In genomic region chr11:115511121-115511520, GRCm38 (mm10) we compare ENCODE assay signal across 9 mouse cellular contexts. TPM values are rescaled to one million over a fixed set of nuclear protein-coding genes. Genes with fewer than 3 reads are reported as not detected.
DNase-seq lines count a peak whose midpoint lies in the region; ATAC-seq lines count a peak whose summit lies in the region.
"Had no signal": no experiment of that assay in that cellular context is flagged by ENCODE, and none has a peak within 500 bp of the region (broad histone marks: within the 10 kb centered on the region; RNA-seq: fewer than 3 reads in every experiment).

No protein-coding gene starts in this region.

- H3K27me3 ChIP-seq in kidney, embryonic 15.5 days = no peaks in the 10 kb centered on the region
- no peaks in the 10 kb centered on the region for H3K27me3 ChIP-seq in erythroblast, embryonic 14.5 days (ENCODE audit: control insufficient read depth)
- no peaks in the 10 kb centered on the region for H3K27me3 ChIP-seq in limb, embryonic 13.5 days
- H3K27me3 ChIP-seq in neural tube, embryonic 15.5 days (replicated peaks) = no peaks in the 10 kb centered on the region

- H3K9ac ChIP-seq in kidney, embryonic 15.5 days = peak overlapping the region; percentile 98; the same call in 1 of the 2 replicates
- H3K9ac ChIP-seq in limb, embryonic 13.5 days = peak overlapping the region; percentile 98; the same call in 1 of the 2 replicates
- H3K9ac ChIP-seq in neural tube, embryonic 15.5 days (replicated peaks) = peak overlapping the region; percentile 99

- H3K27ac ChIP-seq in kidney, embryonic 15.5 days = peak overlapping the region; percentile 45; the same call in 1 of the 2 replicates
- H3K27ac ChIP-seq in limb, embryonic 13.5 days = no peak overlapping the region
- no peak overlapping the region; the same call in 1 of the 2 replicates for H3K27ac ChIP-seq in neural tube, embryonic 15.5 days (replicated peaks)

- DNase-seq in kidney, adult 18-20 months = no peak
- DNase-seq in layer of hippocampus, adult 9-11 months = no peak
- DNase-seq in gastrocnemius, adult 8-10 months (ENCODE audit: low spot score in 2 of 2) = no peak
- DNase-seq in layer of hippocampus, postnatal 14 days (ENCODE audit: low spot score in 2 of 2) = no peak
- DNase-seq: thymus, postnatal 25 days had no signal

- H3K4me2 ChIP-seq in kidney, embryonic 15.5 days = peak overlapping the region; percentile 79
- H3K4me2 ChIP-seq in limb, embryonic 13.5 days (replicated peaks) = peak overlapping the region; percentile 89
- peak overlapping the region; percentile 68 for H3K4me2 ChIP-seq in neural tube, embryonic 15.5 days

- 73% methylated on average over 2 of the region's 2 CpGs for WGBS in kidney, embryonic 15.5 days
- 80% methylated on average over 2 of the region's 2 CpGs for WGBS in limb, embryonic 13.5 days
- 56% methylated on average over 2 of the region's 2 CpGs for WGBS in neural tube, embryonic 15.5 days

- H3K4me3 ChIP-seq in kidney, embryonic 15.5 days (replicated peaks) = peak overlapping the region; percentile 71
- H3K4me3 ChIP-seq in erythroblast, embryonic 14.5 days (replicated peaks) = peak overlapping the region; percentile 85
- peak overlapping the region; percentile 100 for H3K4me3 ChIP-seq in limb, embryonic 13.5 days
- H3K4me3 ChIP-seq in neural tube, embryonic 15.5 days (replicated peaks) = peak overlapping the region; percentile 75

- ATAC-seq in kidney, embryonic 15.5 days (replicated peaks; ENCODE audit: low FRiP score) = no peak
- ATAC-seq in limb, embryonic 13.5 days (ENCODE audit: low FRiP score, low read depth) = no peak
- no peak for ATAC-seq in neural tube, embryonic 15.5 days (ENCODE audit: low FRiP score)

- no peaks in the 10 kb centered on the region for H3K9me3 ChIP-seq in kidney, embryonic 15.5 days (replicated peaks)
- no peaks in the 10 kb centered on the region for H3K9me3 ChIP-seq in erythroblast, embryonic 14.5 days (ENCODE audit: control insufficient read depth, low read length)
- H3K9me3 ChIP-seq in limb, embryonic 13.5 days = no peaks in the 10 kb centered on the region
- no peaks in the 10 kb centered on the region for H3K9me3 ChIP-seq in neural tube, embryonic 15.5 days (replicated peaks)

- peaks cover 3% of the 10 kb centered on the region; the same call in 1 of the 2 replicates for H3K36me3 ChIP-seq in kidney, embryonic 15.5 days
- H3K36me3 ChIP-seq in erythroblast, embryonic 14.5 days (ENCODE audit: control insufficient read depth) = peaks cover 28% of the 10 kb centered on the region
- peaks cover 3% of the 10 kb centered on the region; the same call in 1 of the 2 replicates for H3K36me3 ChIP-seq in limb, embryonic 13.5 days
- no peaks in the 10 kb centered on the region for H3K36me3 ChIP-seq in neural tube, embryonic 15.5 days

- H3K4me1 ChIP-seq in kidney, embryonic 15.5 days = peaks cover 54% of the 10 kb centered on the region
- H3K4me1 ChIP-seq in erythroblast, embryonic 14.5 days (ENCODE audit: control insufficient read depth) = peaks cover 86% of the 10 kb centered on the region
- H3K4me1 ChIP-seq in limb, embryonic 13.5 days = peaks cover 41% of the 10 kb centered on the region
- peaks cover 55% of the 10 kb centered on the region for H3K4me1 ChIP-seq in neural tube, embryonic 15.5 days

RNA-seq across cellular contexts. Expression of gene Jpt1, which starts 3.1 kb away (rescaled TPM):
- polyA plus RNA-seq in kidney, embryonic 15.5 days (2015; fragmentation: Nextera tagmentation; extraction: Ambion mirVana) = 457 and 460 TPM in 2 replicates
- 82.3 and 86.6 TPM in 2 replicates for polyA plus RNA-seq in erythroblast, embryonic 14.5 days (2012)
- polyA plus RNA-seq in limb, embryonic 13.5 days (2015; fragmentation: Nextera tagmentation; extraction: Ambion mirVana) = 557 and 558 TPM in 2 replicates
- 1,012 and 1,180 TPM in 2 replicates for polyA plus RNA-seq in neural tube, embryonic 15.5 days (2015; fragmentation: Nextera tagmentation; extraction: Ambion mirVana)
- 10 to 100 TPM; 64.3 to 70.0 (median 66.3) TPM for total RNA-seq in gastrocnemius, adult 8-10 months (2022)
- 100 to 1,000 TPM; 188 to 227 TPM for total RNA-seq in layer of hippocampus, postnatal 14 days (2021)

RNA-seq across cellular contexts. Expression of gene Nt5c, which starts 19.5 kb away (rescaled TPM):
- 72.7 and 76.7 TPM in 2 replicates for polyA plus RNA-seq in kidney, embryonic 15.5 days (2015; fragmentation: Nextera tagmentation; extraction: Ambion mirVana)
- polyA plus RNA-seq in erythroblast, embryonic 14.5 days (2012) = 4.8 and 6.4 TPM in 2 replicates
- polyA plus RNA-seq in limb, embryonic 13.5 days (2015; fragmentation: Nextera tagmentation; extraction: Ambion mirVana) = 65.4 and 75.4 TPM in 2 replicates
- polyA plus RNA-seq in neural tube, embryonic 15.5 days (2015; fragmentation: Nextera tagmentation; extraction: Ambion mirVana) = 95.5 and 96.2 TPM in 2 replicates
- total RNA-seq in gastrocnemius, adult 8-10 months (2022) = 1 to 10 TPM; 5.4 to 7.4 (median 6.6) TPM
- 10 to 100 TPM; 68.8 to 72.5 TPM for total RNA-seq in layer of hippocampus, postnatal 14 days (2021)

RNA-seq across cellular contexts. Expression of gene Sumo2, which starts 25.0 kb away (rescaled TPM):
- 1,007 and 1,133 TPM in 2 replicates for polyA plus RNA-seq in kidney, embryonic 15.5 days (2015; fragmentation: Nextera tagmentation; extraction: Ambion mirVana)
- 31.3 and 32.9 TPM in 2 replicates for polyA plus RNA-seq in erythroblast, embryonic 14.5 days (2012)
- polyA plus RNA-seq in limb, embryonic 13.5 days (2015; fragmentation: Nextera tagmentation; extraction: Ambion mirVana) = 1,169 and 1,249 TPM in 2 replicates
- 882 and 892 TPM in 2 replicates for polyA plus RNA-seq in neural tube, embryonic 15.5 days (2015; fragmentation: Nextera tagmentation; extraction: Ambion mirVana)
- 100 to 1,000 TPM; 138 to 163 (median 141) TPM for total RNA-seq in gastrocnemius, adult 8-10 months (2022)
- 100 to 1,000 TPM; 352 to 361 TPM for total RNA-seq in layer of hippocampus, postnatal 14 days (2021)

RNA-seq across cellular contexts. Expression of gene Armc7, which starts 35.7 kb away (rescaled TPM):
- polyA plus RNA-seq in kidney, embryonic 15.5 days (2015; fragmentation: Nextera tagmentation; extraction: Ambion mirVana) = 8.6 and 9.1 TPM in 2 replicates
- 0.73 and 0.87 TPM in 2 replicates for polyA plus RNA-seq in erythroblast, embryonic 14.5 days (2012)
- polyA plus RNA-seq in limb, embryonic 13.5 days (2015; fragmentation: Nextera tagmentation; extraction: Ambion mirVana) = 9.3 and 10.2 TPM in 2 replicates
- polyA plus RNA-seq in neural tube, embryonic 15.5 days (2015; fragmentation: Nextera tagmentation; extraction: Ambion mirVana) = 16.2 and 17.8 TPM in 2 replicates
- total RNA-seq in gastrocnemius, adult 8-10 months (2022) = 1 to 10 TPM; 1.0 to 1.8 (median 1.5) TPM
- total RNA-seq in layer of hippocampus, postnatal 14 days (2021) = 10 to 100 TPM in 1 of 2 experiments, 1 to 10 TPM in 1; 8.7 to 10.6 TPM

RNA-seq across cellular contexts. Expression of gene Slc16a5, which starts 48.8 kb away (rescaled TPM):
- polyA plus RNA-seq in kidney, embryonic 15.5 days (2015; fragmentation: Nextera tagmentation; extraction: Ambion mirVana) = 15.8 and 22.3 TPM in 2 replicates
- 0.02 TPM in 1 of 2 replicates, not detected in the other for polyA plus RNA-seq in erythroblast, embryonic 14.5 days (2012)
- polyA plus RNA-seq in limb, embryonic 13.5 days (2015; fragmentation: Nextera tagmentation; extraction: Ambion mirVana) = 0.15 and 0.19 TPM in 2 replicates
- 0.44 and 7.2 TPM in 2 replicates for polyA plus RNA-seq in neural tube, embryonic 15.5 days (2015; fragmentation: Nextera tagmentation; extraction: Ambion mirVana)
- not detected for total RNA-seq in gastrocnemius, adult 8-10 months (2022)
- not detected for total RNA-seq in layer of hippocampus, postnatal 14 days (2021)

Comparison
In these comparisons a context has a peak if more than half of its experiments do, and no peak if none do; other contexts are left out.
1. RNA of gene Sumo2, which starts 25.0 kb away (polyA plus RNA-seq): 1,169 to 1,249 TPM in limb, embryonic 13.5 days, 1,007 to 1,133 TPM in kidney, embryonic 15.5 days and 882 to 892 TPM in neural tube, embryonic 15.5 days; 31.3 to 32.9 TPM in erythroblast, embryonic 14.5 days; every median in the first group is over 10 times any median in the second.
2. Peak in every context shown above with its lines, with median percentiles within 50 percentile points of each other: H3K4me2 ChIP-seq, H3K4me3 ChIP-seq and H3K9ac ChIP-seq.